Mouse (Mus musculus): ENCODE results near the gene Kif26a. TPM values are rescaled to one million over a fixed set of nuclear protein-coding genes. Genes with fewer than 3 reads are reported as not detected.

The Kif26a gene
- polyA plus RNA-seq, 1 experiment from 2014 or later, result 0.89 TPM

DNA sequence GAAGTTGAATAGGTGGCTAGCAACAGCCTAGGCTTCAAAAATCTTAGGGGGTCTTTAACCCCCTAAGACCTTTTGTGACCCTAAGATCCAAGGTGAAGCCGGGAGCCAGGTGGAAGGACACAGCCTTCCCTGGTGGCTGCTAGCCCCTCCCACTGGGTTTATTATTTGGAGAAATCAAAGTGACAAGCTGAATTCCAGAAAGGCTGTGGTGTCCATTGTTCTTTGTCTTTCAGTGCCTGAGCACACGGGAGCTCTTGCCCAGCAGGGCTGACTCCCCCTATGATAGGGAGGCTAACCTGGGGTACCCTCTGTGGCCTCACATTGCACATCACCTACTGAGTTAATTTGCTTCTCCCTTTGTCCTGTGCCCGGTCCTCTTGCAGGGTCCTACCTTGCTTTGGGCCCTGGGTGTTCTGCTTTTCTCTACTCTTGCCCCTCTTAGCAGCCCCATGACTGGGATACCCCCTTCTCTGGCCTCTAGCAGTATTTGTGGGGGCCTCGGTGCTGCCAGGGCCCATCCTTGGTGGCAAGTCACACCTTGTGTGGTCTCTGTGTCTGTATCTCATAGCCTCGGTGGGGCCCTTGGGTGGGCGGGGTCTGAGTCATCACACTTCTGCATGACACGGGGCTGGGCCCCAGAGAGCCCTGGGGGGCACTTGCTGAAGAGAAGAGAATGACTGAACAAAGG, 36.1 kb downstream of the Kif26a start:
- H3K27ac ChIP-seq (ENCODE audit: low read depth, low read length), result no peak overlapping the region
- H3K4me1 ChIP-seq (replicated peaks; ENCODE audit: control insufficient read depth, insufficient read depth, low read length), result no peaks in the 10 kb centered on the region
- no peaks in the 10 kb centered on the region for H3K27me3 ChIP-seq (replicated peaks; ENCODE audit: control insufficient read depth, insufficient read depth, low read length)
- H3K9me3 ChIP-seq (ENCODE audit: control insufficient read depth), result no peaks in the 10 kb centered on the region
- H3K9ac ChIP-seq (ENCODE audit: low read depth, low read length), result no peak overlapping the region
- ATAC-seq, result no peak
- 41% methylated on average over 7 of the region's 7 CpGs for WGBS
- no peak for TF ChIP-seq CTCF (IDR thresholded peaks at IDR 0.05; ENCODE audit: low read depth)
- H3K4me2 ChIP-seq (replicated peaks; ENCODE audit: low read depth), result no peak overlapping the region
- H3K4me3 ChIP-seq (ENCODE audit: low read depth, low read length), result no peak overlapping the region
- no peaks in the 10 kb centered on the region for H3K36me3 ChIP-seq (ENCODE audit: control insufficient read depth, insufficient read depth)

DNA sequence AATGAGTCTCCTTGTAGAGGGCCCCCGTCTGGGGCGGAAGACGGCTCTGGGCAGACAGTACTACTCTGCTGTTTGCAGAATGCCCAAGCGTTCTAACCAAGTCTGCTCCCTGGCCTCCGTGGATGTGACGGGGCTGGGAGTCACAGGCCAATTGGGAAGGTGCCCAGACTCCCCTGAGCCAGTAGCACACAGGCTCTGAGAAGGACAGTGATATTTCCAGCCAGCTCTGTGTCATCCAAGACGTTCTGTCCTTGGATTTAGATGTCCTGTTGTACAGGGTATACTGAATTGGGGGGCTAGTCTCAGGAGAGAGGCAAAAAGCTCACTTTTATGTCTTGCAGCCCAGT, 36.6 kb downstream of the Kif26a start:
- Histone ChIP-seq H3K4me3 (ENCODE audit: low read depth, low read length) (no peak overlapping the region), H3K4me1 (replicated peaks; ENCODE audit: control insufficient read depth, insufficient read depth, low read length) (no peaks in the 10 kb centered on the region), H3K27ac (ENCODE audit: low read depth, low read length) (no peak overlapping the region), H3K9me3 (ENCODE audit: control insufficient read depth) (no peaks in the 10 kb centered on the region), H3K27me3 (replicated peaks; ENCODE audit: control insufficient read depth, insufficient read depth, low read length) (no peaks in the 10 kb centered on the region), H3K36me3 (ENCODE audit: control insufficient read depth, insufficient read depth) (no peaks in the 10 kb centered on the region), H3K9ac (ENCODE audit: low read depth, low read length) (no peak overlapping the region), H3K4me2 (replicated peaks; ENCODE audit: low read depth) (no peak overlapping the region)
- no peak for TF ChIP-seq CTCF (IDR thresholded peaks at IDR 0.05; ENCODE audit: low read depth)
- WGBS, result 43% methylated on average over 7 of the region's 7 CpGs
- ATAC-seq, result no peak

DNA sequence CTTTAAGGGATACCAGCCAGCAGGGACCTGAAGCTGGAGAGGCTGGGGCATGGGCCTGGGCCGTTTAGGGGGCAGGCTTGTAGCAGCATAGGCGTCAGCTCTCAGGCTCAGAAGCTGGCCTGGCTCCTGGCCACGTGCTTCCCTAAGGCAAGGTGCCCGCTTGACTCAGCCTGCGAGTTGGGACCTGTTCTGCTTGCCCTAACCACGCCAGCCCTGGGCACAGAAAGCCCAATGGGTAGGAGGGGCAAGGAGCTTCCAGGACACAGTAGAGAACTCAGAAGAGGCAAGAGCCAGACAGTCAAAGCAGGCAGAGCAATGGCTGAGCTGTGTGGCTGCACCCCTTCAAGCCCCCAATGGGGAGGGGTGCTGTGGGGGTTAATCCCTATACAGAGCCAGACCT, 37.7 kb downstream of the Kif26a start:
- no peaks in the 10 kb centered on the region for H3K4me1 ChIP-seq (replicated peaks; ENCODE audit: control insufficient read depth, insufficient read depth, low read length)
- H3K9me3 ChIP-seq (ENCODE audit: control insufficient read depth), result no peaks in the 10 kb centered on the region
- no peaks in the 10 kb centered on the region for H3K27me3 ChIP-seq (replicated peaks; ENCODE audit: control insufficient read depth, insufficient read depth, low read length)
- ATAC-seq, result no peak
- H3K4me2 ChIP-seq (replicated peaks; ENCODE audit: low read depth), result no peak overlapping the region
- TF ChIP-seq CTCF (IDR thresholded peaks at IDR 0.05; ENCODE audit: low read depth), result no peak
- no peaks in the 10 kb centered on the region for H3K36me3 ChIP-seq (ENCODE audit: control insufficient read depth, insufficient read depth)
- 62% methylated on average over 6 of the region's 6 CpGs for WGBS
- no peak overlapping the region for H3K27ac ChIP-seq (ENCODE audit: low read depth, low read length)
- no peak overlapping the region for H3K9ac ChIP-seq (ENCODE audit: low read depth, low read length)
- H3K4me3 ChIP-seq (ENCODE audit: low read depth, low read length), result no peak overlapping the region

DNA sequence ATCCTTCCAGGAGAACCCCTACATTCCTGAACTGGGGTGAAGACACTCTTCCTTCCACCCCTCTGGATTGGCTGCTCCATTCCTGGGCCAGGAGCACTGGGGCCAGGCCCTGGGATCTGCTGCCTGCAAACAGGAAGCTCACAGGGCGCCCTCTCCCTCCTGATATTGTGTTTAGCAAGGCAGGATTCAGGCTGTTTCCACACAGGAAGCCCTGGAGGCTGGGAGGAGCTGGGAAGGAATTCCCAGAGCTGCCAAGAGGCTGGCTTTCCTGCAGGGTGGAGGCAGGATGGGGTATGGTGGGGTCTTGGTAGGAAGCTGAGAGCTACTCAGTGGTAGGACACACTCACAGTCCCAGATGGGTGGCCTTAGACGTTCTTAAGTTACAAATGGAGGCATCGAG, 38.4 kb downstream of the Kif26a start:
- ATAC-seq, result no peak; the same call in 1 of the 2 replicates
- Histone ChIP-seq H3K9me3 (ENCODE audit: control insufficient read depth) (no peaks in the 10 kb centered on the region), H3K27me3 (replicated peaks; ENCODE audit: control insufficient read depth, insufficient read depth, low read length) (no peaks in the 10 kb centered on the region), H3K36me3 (ENCODE audit: control insufficient read depth, insufficient read depth) (no peaks in the 10 kb centered on the region), H3K4me3 (ENCODE audit: low read depth, low read length) (no peak overlapping the region), H3K4me2 (replicated peaks; ENCODE audit: low read depth) (no peak overlapping the region), H3K9ac (ENCODE audit: low read depth, low read length) (no peak overlapping the region), H3K27ac (ENCODE audit: low read depth, low read length) (no peak overlapping the region; the same call in 1 of the 2 replicates), H3K4me1 (replicated peaks; ENCODE audit: control insufficient read depth, insufficient read depth, low read length) (no peaks in the 10 kb centered on the region)
- peak; percentile 47 for TF ChIP-seq CTCF (IDR thresholded peaks at IDR 0.05; ENCODE audit: low read depth)
- 51% methylated on average over 3 of the region's 3 CpGs for WGBS

DNA sequence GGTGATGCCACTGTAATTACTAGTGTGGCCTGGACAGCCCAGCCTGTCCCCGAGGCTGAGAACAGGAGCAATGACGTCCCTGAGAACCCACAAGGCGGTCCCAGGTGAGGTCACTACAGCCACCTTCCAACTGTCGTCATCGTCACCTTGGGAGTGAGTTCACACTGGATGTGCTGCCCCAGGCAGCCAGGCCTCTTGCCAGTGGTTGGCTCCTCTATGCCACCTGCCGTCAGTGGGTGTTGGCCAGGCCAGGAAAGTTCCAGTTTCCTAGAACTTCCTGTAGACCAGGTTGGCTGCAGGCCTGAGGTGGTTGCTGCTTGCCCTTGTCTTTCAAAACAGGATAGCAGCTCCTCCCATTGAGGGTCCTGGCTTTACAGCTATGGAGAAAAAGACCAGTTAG, 40.9 kb downstream of the Kif26a start:
- Histone ChIP-seq H3K9ac (ENCODE audit: low read depth, low read length) (no peak overlapping the region), H3K9me3 (ENCODE audit: control insufficient read depth) (no peaks in the 10 kb centered on the region), H3K4me3 (ENCODE audit: low read depth, low read length) (no peak overlapping the region), H3K27me3 (replicated peaks; ENCODE audit: control insufficient read depth, insufficient read depth, low read length) (no peaks in the 10 kb centered on the region), H3K36me3 (ENCODE audit: control insufficient read depth, insufficient read depth) (no peaks in the 10 kb centered on the region), H3K4me2 (replicated peaks; ENCODE audit: low read depth) (no peak overlapping the region), H3K27ac (ENCODE audit: low read depth, low read length) (no peak overlapping the region), H3K4me1 (replicated peaks; ENCODE audit: control insufficient read depth, insufficient read depth, low read length) (no peaks in the 10 kb centered on the region)
- TF ChIP-seq CTCF (IDR thresholded peaks at IDR 0.05; ENCODE audit: low read depth), result no peak
- ATAC-seq, result no peak
- 81% methylated on average over 6 of the region's 6 CpGs for WGBS

DNA sequence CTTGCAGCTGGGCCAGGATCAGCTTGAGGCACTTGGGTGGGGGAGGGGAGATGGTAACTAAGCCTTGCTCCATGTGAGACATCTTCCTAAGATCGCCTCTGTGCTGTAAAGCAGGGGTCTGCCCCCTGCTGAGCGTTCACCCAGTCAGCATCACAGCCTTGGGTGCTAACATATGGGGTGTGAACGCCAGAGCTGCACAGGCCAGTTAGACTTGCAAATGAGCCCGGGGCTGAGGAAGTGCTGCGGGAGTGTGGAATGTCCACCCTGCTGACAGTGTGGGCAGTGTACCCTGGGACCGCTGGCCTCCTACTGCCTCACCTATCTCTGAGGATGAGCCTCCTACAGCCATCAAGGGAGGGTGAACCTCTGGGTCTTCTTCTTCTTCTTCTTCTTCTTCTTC, 45.7 kb downstream of the Kif26a start:
- no peak overlapping the region for H3K4me2 ChIP-seq (replicated peaks; ENCODE audit: low read depth)
- H3K9ac ChIP-seq (ENCODE audit: low read depth, low read length), result no peak overlapping the region
- no peaks in the 10 kb centered on the region for H3K4me1 ChIP-seq (replicated peaks; ENCODE audit: control insufficient read depth, insufficient read depth, low read length)
- no peaks in the 10 kb centered on the region for H3K27me3 ChIP-seq (replicated peaks; ENCODE audit: control insufficient read depth, insufficient read depth, low read length)
- no peak overlapping the region for H3K27ac ChIP-seq (ENCODE audit: low read depth, low read length)
- WGBS, result 47% methylated on average over 6 of the region's 6 CpGs
- H3K4me3 ChIP-seq (ENCODE audit: low read depth, low read length), result no peak overlapping the region
- ATAC-seq, result no peak
- H3K36me3 ChIP-seq (ENCODE audit: control insufficient read depth, insufficient read depth), result no peaks in the 10 kb centered on the region
- H3K9me3 ChIP-seq (ENCODE audit: control insufficient read depth), result no peaks in the 10 kb centered on the region
- no peak for TF ChIP-seq CTCF (IDR thresholded peaks at IDR 0.05; ENCODE audit: low read depth)

DNA sequence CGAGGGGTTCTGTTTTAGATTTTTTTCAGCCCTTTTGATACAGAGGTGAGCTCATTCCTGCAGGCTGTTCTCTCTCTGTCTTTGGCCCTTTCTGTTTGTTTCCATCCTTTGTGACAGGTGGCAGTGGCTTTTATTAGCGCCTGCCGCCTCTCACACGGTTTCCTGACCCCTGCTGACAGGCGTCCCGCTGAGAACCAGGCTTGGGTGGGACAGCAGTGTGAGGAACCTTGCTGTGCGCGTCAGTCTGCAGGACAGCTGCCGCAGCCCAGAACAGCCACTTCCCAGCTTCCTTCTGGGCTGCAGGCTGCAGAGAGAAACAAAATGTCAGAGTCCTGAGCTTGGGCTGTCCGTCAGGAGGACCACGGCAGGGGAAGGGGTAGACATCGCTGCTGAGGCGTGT, 49.0 kb downstream of the Kif26a start:
- ATAC-seq, result no peak
- Histone ChIP-seq H3K27ac (ENCODE audit: low read depth, low read length) (no peak overlapping the region), H3K27me3 (replicated peaks; ENCODE audit: control insufficient read depth, insufficient read depth, low read length) (no peaks in the 10 kb centered on the region), H3K4me3 (ENCODE audit: low read depth, low read length) (no peak overlapping the region), H3K9me3 (ENCODE audit: control insufficient read depth) (no peaks in the 10 kb centered on the region), H3K4me1 (replicated peaks; ENCODE audit: control insufficient read depth, insufficient read depth, low read length) (no peaks in the 10 kb centered on the region), H3K36me3 (ENCODE audit: control insufficient read depth, insufficient read depth) (no peaks in the 10 kb centered on the region), H3K9ac (ENCODE audit: low read depth, low read length) (no peak overlapping the region), H3K4me2 (replicated peaks; ENCODE audit: low read depth) (peak overlapping the region; percentile 37)
- TF ChIP-seq CTCF (IDR thresholded peaks at IDR 0.05; ENCODE audit: low read depth), result no peak
- WGBS, result 7% methylated on average over 13 of the region's 13 CpGs

All from intestine, postnatal 0 days (tissue).